Mouse (Mus musculus) forebrain, embryonic 13.5 days (tissue): ENCODE results near the gene Shc2. TPM values are rescaled to one million over a fixed set of nuclear protein-coding genes. Genes with fewer than 3 reads are reported as not detected.
A peak's percentile ranks its signal among the peaks of the same experiment; 100 is the strongest.

Experiments
- ATAC-seq: fragments of 200-750 bp; cut with Nextera tagmentation; 2 replicates; pipeline ENCODE4 v1.8.0; 2017
- H3K27ac ChIP-seq: fragments of 300-500 bp; sonication (generic); 2 replicates; pipeline ENCODE4 v1.5.1; 2015; ENCODE audit warnings: inconsistent platforms, mild to moderate bottlenecking, moderate library complexity
- H3K27me3 ChIP-seq: fragments of 300-500 bp; sonication (generic); 2 replicates; pipeline ENCODE4 v1.6.1; 2015; ENCODE audit warnings: mild to moderate bottlenecking, inconsistent platforms
- H3K36me3 ChIP-seq: fragments of 300-500 bp; sonication (generic); 2 replicates; pipeline ENCODE4 v1.6.1; 2015; ENCODE audit warnings: mild to moderate bottlenecking, inconsistent platforms; ENCODE audit not compliant: poor library complexity, severe bottlenecking
- H3K4me1 ChIP-seq: fragments of 300-500 bp; sonication (generic); 2 replicates; pipeline ENCODE4 v1.6.1; 2015; ENCODE audit warnings: inconsistent platforms
- H3K4me2 ChIP-seq: fragments of 300-500 bp; sonication (generic); 2 replicates; pipeline ENCODE4 v1.6.1; 2015; ENCODE audit warnings: inconsistent platforms, mild to moderate bottlenecking, moderate library complexity
- H3K4me3 ChIP-seq: fragments of 300-500 bp; sonication (generic); 2 replicates; pipeline ENCODE4 v1.5.1; 2015; ENCODE audit warnings: mild to moderate bottlenecking, inconsistent platforms
- H3K9ac ChIP-seq: fragments of 300-500 bp; sonication (generic); 2 replicates; pipeline ENCODE4 v1.6.1; 2015; ENCODE audit warnings: mild to moderate bottlenecking, inconsistent platforms
- H3K9me3 ChIP-seq: fragments of 300-500 bp; sonication (generic); replicated peaks from 2 replicates; pipeline ENCODE4 v1.6.1; 2016; ENCODE audit warnings: inconsistent platforms
- WGBS: fragments of 180-500 bp; shearing (Covaris S2); methylation state at CpG from one replicate; pipeline ENCODE4 v1.1.7; 2015; 5-methylcytosine and 5-hydroxymethylcytosine counted together
- polyA plus RNA-seq: library from polyadenylated mRNA; unstranded; fragments of >200 nt; fragmentation: Nextera tagmentation; extraction: Ambion mirVana; gene quantifications from 2 replicates; pipeline ENCODE4 v1.2.1, GENCODE M21; 2015

Shc2 gene
- polyA plus RNA-seq, 1 experiment from 2014 or later: 8.2 TPM

GRCm38 (mm10) chr10:79611296-79611695, 26.4 kb downstream of the Shc2 start:
- Histone ChIP-seq H3K9me3 (no peaks in the 10 kb centered on the region), H3K9ac (no peak overlapping the region), H3K4me2 (no peak overlapping the region), H3K4me1 (peaks cover 26% of the 10 kb centered on the region), H3K36me3 (no peaks in the 10 kb centered on the region), H3K4me3 (no peak overlapping the region), H3K27me3 (peaks cover 39% of the 10 kb centered on the region), H3K27ac (no peak overlapping the region)
- no peak for ATAC-seq
- WGBS: 37% methylated on average over 5 of the region's 5 CpGs

- no peaks in the 10 kb centered on the region for H3K9me3 ChIP-seq
- H3K27me3 ChIP-seq: peaks cover 39% of the 10 kb centered on the region
- H3K4me2 ChIP-seq: no peak overlapping the region
- H3K9ac ChIP-seq: 0 out of 2 replicates have a peak overlapping the region, but pooled peaks have one; percentile 13
- H3K27ac ChIP-seq: no peak overlapping the region
- no peak for ATAC-seq
- WGBS: 67% methylated on average over 3 of the region's 3 CpGs
- no peaks in the 10 kb centered on the region for H3K36me3 ChIP-seq
- H3K4me3 ChIP-seq: no peak overlapping the region
- peaks cover 23% of the 10 kb centered on the region for H3K4me1 ChIP-seq
These were observed 28.4 kb downstream of the Shc2 start for GRCm38 (mm10) chr10:79609276-79609675.

GRCm38 (mm10) chr10:79607892-79608291, 29.8 kb downstream of the Shc2 start:
- H3K27me3 ChIP-seq: peaks cover 27% of the 10 kb centered on the region
- peaks cover 12% of the 10 kb centered on the region for H3K4me1 ChIP-seq
- no peak overlapping the region for H3K9ac ChIP-seq
- no peak overlapping the region for H3K4me2 ChIP-seq
- whole genome bisulfite sequencing: 37% methylated on average over 2 of the region's 2 CpGs
- H3K4me3 ChIP-seq: no peak overlapping the region
- H3K36me3 ChIP-seq: no peaks in the 10 kb centered on the region
- H3K27ac ChIP-seq: no peak overlapping the region
- ATAC-seq: no peak
- H3K9me3 ChIP-seq: no peaks in the 10 kb centered on the region

- H3K27me3 ChIP-seq: peaks cover 14% of the 10 kb centered on the region
- H3K4me2 ChIP-seq: no peak overlapping the region
- H3K27ac ChIP-seq: no peak overlapping the region
- 57% methylated on average over 4 of the region's 4 CpGs for WGBS
- no peaks in the 10 kb centered on the region for H3K36me3 ChIP-seq
- no peak overlapping the region for H3K9ac ChIP-seq
- ATAC-seq: no peak
- no peak overlapping the region for H3K4me3 ChIP-seq
- no peaks in the 10 kb centered on the region for H3K9me3 ChIP-seq
- H3K4me1 ChIP-seq: no peaks in the 10 kb centered on the region
These were observed 31.2 kb downstream of the Shc2 start for GRCm38 (mm10) chr10:79606537-79606936.

GRCm38 (mm10) chr10:79597936-79598230, 39.8 kb downstream of the Shc2 start:
- no peaks in the 10 kb centered on the region for H3K9me3 ChIP-seq
- H3K4me2 ChIP-seq: no peak overlapping the region
- H3K27ac ChIP-seq: no peak overlapping the region
- no peaks in the 10 kb centered on the region for H3K36me3 ChIP-seq
- ATAC-seq: no peak
- 75% methylated on average over 4 of the region's 4 CpGs for WGBS
- H3K9ac ChIP-seq: no peak overlapping the region
- H3K4me3 ChIP-seq: no peak overlapping the region
- H3K4me1 ChIP-seq: no peaks in the 10 kb centered on the region
- H3K27me3 ChIP-seq: peaks cover 19% of the 10 kb centered on the region

GRCm38 (mm10) chr10:79597051-79597935, 40.4 kb downstream of the Shc2 start:
- ATAC-seq: no peak

GRCm38 (mm10) chr10:79595590-79595929, 42.2 kb downstream of the Shc2 start:
- no peak overlapping the region for H3K4me2 ChIP-seq
- H3K4me1 ChIP-seq: no peaks in the 10 kb centered on the region
- peak; percentile 48; the same call in 1 of the 2 replicates for ATAC-seq
- H3K9me3 ChIP-seq: no peaks in the 10 kb centered on the region
- no peak overlapping the region for H3K4me3 ChIP-seq
- peaks cover 19% of the 10 kb centered on the region for H3K27me3 ChIP-seq
- no peak overlapping the region for H3K9ac ChIP-seq
- no peaks in the 10 kb centered on the region for H3K36me3 ChIP-seq
- WGBS: 58% methylated on average over 8 of the region's 8 CpGs
- no peak overlapping the region for H3K27ac ChIP-seq

More at GRCm38 (mm10) chr10:79597051-79597935, 40.4 kb downstream of the Shc2 start:
- Histone ChIP-seq H3K36me3 (no peaks in the 10 kb centered on the region), H3K9ac (no peak overlapping the region), H3K4me1 (no peaks in the 10 kb centered on the region), H3K27me3 (peaks cover 19% of the 10 kb centered on the region), H3K4me2 (no peak overlapping the region), H3K27ac (no peak overlapping the region), H3K9me3 (no peaks in the 10 kb centered on the region), H3K4me3 (no peak overlapping the region)
- 37% methylated on average over 13 of the region's 13 CpGs for WGBS

GRCm38 (mm10) chr10:79594872-79595589, 42.7 kb downstream of the Shc2 start:
- no peaks in the 10 kb centered on the region for H3K4me1 ChIP-seq
- no peaks in the 10 kb centered on the region for H3K36me3 ChIP-seq
- no peak overlapping the region for H3K9ac ChIP-seq
- no peaks in the 10 kb centered on the region for H3K9me3 ChIP-seq
- H3K27me3 ChIP-seq: peaks cover 19% of the 10 kb centered on the region
- H3K4me2 ChIP-seq: peak overlapping the region; percentile 27
- 21% methylated on average over 17 of the region's 17 CpGs for WGBS
- H3K4me3 ChIP-seq: no peak overlapping the region
- H3K27ac ChIP-seq: no peak overlapping the region
- ATAC-seq: peak; percentile 94

- WGBS: 59% methylated on average over 6 of the region's 6 CpGs
- Histone ChIP-seq H3K4me1 (no peaks in the 10 kb centered on the region), H3K9ac (no peak overlapping the region), H3K4me3 (no peak overlapping the region), H3K4me2 (no peak overlapping the region), H3K27me3 (peaks cover 19% of the 10 kb centered on the region), H3K27ac (no peak overlapping the region), H3K9me3 (no peaks in the 10 kb centered on the region), H3K36me3 (no peaks in the 10 kb centered on the region)
- ATAC-seq: no peak
These were observed 43.6 kb downstream of the Shc2 start for GRCm38 (mm10) chr10:79594111-79594510.

- 93% methylated on average over 1 of the region's 1 CpGs for WGBS
- no peak for ATAC-seq
These were observed 47.0 kb downstream of the Shc2 start for GRCm38 (mm10) chr10:79590702-79591101.

GRCm38 (mm10) chr10:79587752-79588126, 50.0 kb downstream of the Shc2 start:
- WGBS: 72% methylated on average over 4 of the region's 4 CpGs
- no peaks in the 10 kb centered on the region for H3K9me3 ChIP-seq
- no peaks in the 10 kb centered on the region for H3K27me3 ChIP-seq
- no peak for ATAC-seq
- no peaks in the 10 kb centered on the region for H3K36me3 ChIP-seq
- H3K27ac ChIP-seq: no peak overlapping the region
- no peaks in the 10 kb centered on the region for H3K4me1 ChIP-seq
- H3K4me3 ChIP-seq: no peak overlapping the region
- no peak overlapping the region for H3K9ac ChIP-seq
- no peak overlapping the region for H3K4me2 ChIP-seq

More at GRCm38 (mm10) chr10:79590702-79591101, 47.0 kb downstream of the Shc2 start:
- Histone ChIP-seq H3K36me3 (no peaks in the 10 kb centered on the region), H3K4me1 (no peaks in the 10 kb centered on the region), H3K4me3 (no peak overlapping the region), H3K27ac (no peak overlapping the region), H3K4me2 (no peak overlapping the region), H3K9me3 (no peaks in the 10 kb centered on the region), H3K27me3 (peaks cover 13% of the 10 kb centered on the region), H3K9ac (no peak overlapping the region)

GRCm38 (mm10) chr10:79587061-79587751, 50.5 kb downstream of the Shc2 start, which contains the start of gene Theg:
Gene Theg, minus strand, starts transcription at chr10:79587331.
- Histone ChIP-seq H3K9ac (no peak within 1 kb of the TSS), H3K4me3 (no peak within 1 kb of the TSS), H3K9me3 (no peaks in the 10 kb centered on the region), H3K27ac (no peak within 1 kb of the TSS), H3K4me1 (no peaks in the 10 kb centered on the region), H3K36me3 (no peaks in the 10 kb centered on the region), H3K27me3 (no peaks in the 10 kb centered on the region), H3K4me2 (no peak within 1 kb of the TSS)
- no peak for ATAC-seq
- WGBS: 83% methylated on average over 5 of the region's 5 CpGs
